Mouse (Mus musculus) embryonic fibroblast, embryonic 13.5 days (primary cell): ENCODE data around the gene Ap1ar.

Source experiments
- CTCF ChIP-seq: IDR thresholded peaks from 2 replicates; pipeline ENCODE4 v1.5.1; 2011; ENCODE audit warnings: mild to moderate bottlenecking, control low read depth, low read length, moderate library complexity, borderline replicate concordance; ENCODE audit not compliant: insufficient read depth
- POLR2A ChIP-seq: IDR thresholded peaks from 2 replicates; pipeline ENCODE4 v1.6.1; 2011; ENCODE audit warnings: low read depth, mild to moderate bottlenecking, control low read depth, low read length, moderate library complexity

GRCm38 (mm10) chr3:127762403-127762802 lies 74.9 kb downstream of the Ap1ar start:
- TF ChIP-seq POLR2A (no peak), CTCF (no peak)
